Mouse (Mus musculus): ENCODE data around the gene Gnai2. TPM values are rescaled to one million over a fixed set of nuclear protein-coding genes. Genes with fewer than 3 reads are reported as not detected.

Gnai2 gene
- polyA plus RNA-seq, 1 experiment from 2014 or later, result 423 TPM

- 70% methylated on average over 8 of the region's 8 CpGs for WGBS
- Histone ChIP-seq H3K9ac (ENCODE audit: low read length) (no peak overlapping the region), H3K4me3 (ENCODE audit: low read depth, low read length) (no peak overlapping the region), H3K9me3 (replicated peaks; ENCODE audit: control insufficient read depth, low read length) (no peaks in the 10 kb centered on the region), H3K4me1 (ENCODE audit: control insufficient read depth, insufficient read depth, low read length) (no peaks in the 10 kb centered on the region), H3K27ac (ENCODE audit: low read depth, low read length) (no peak overlapping the region), H3K4me2 (ENCODE audit: low read length) (no peak overlapping the region), H3K36me3 (ENCODE audit: control insufficient read depth, insufficient read depth, low read length) (peaks cover 45% of the 10 kb centered on the region), H3K27me3 (replicated peaks; ENCODE audit: control insufficient read depth, insufficient read depth, low read length) (no peaks in the 10 kb centered on the region)
- ATAC-seq (no peak), DNase-seq (ENCODE audit: low spot score) (no peak)
These were observed 40.7 kb downstream of the Gnai2 start for GRCm38 (mm10) chr9:107594281-107595062.

- ATAC-seq (no peak), DNase-seq (ENCODE audit: low spot score) (peak; percentile 25)
- peaks cover 3% of the 10 kb centered on the region for H3K4me1 ChIP-seq (ENCODE audit: control insufficient read depth, insufficient read depth, low read length)
- H3K9me3 ChIP-seq (replicated peaks; ENCODE audit: control insufficient read depth, low read length), result no peaks in the 10 kb centered on the region
- no peaks in the 10 kb centered on the region for H3K27me3 ChIP-seq (replicated peaks; ENCODE audit: control insufficient read depth, insufficient read depth, low read length)
- 82% methylated on average over 11 of the region's 11 CpGs for WGBS
- H3K27ac ChIP-seq (ENCODE audit: low read depth, low read length), result 0 out of 2 replicates have a peak overlapping the region, but pooled peaks have one; percentile 30
- H3K36me3 ChIP-seq (ENCODE audit: control insufficient read depth, insufficient read depth, low read length), result peaks cover 45% of the 10 kb centered on the region
- no peak overlapping the region for H3K4me3 ChIP-seq (ENCODE audit: low read depth, low read length)
- H3K9ac ChIP-seq (ENCODE audit: low read length), result no peak overlapping the region
- no peak overlapping the region for H3K4me2 ChIP-seq (ENCODE audit: low read length)
These were observed 41.8 kb downstream of the Gnai2 start for GRCm38 (mm10) chr9:107593101-107593976.

DNA sequence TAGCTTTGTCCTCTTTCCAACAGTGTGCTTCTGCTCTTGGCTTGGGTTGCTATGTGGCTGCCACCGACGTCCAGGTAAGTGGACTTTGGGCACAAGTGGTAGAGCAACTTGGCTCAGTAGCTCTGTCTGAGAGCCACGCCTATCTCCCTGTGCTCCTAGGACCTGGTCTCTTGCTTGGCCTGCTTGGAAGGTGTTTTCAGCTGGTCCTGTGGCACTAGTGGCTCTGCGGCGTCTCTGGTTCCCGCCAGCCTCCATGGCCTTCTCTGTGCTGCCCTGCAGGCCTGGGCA, 44.5 kb downstream of the Gnai2 start:
- Histone ChIP-seq H3K4me1 (ENCODE audit: control insufficient read depth, insufficient read depth, low read length) (peaks cover 6% of the 10 kb centered on the region), H3K27ac (ENCODE audit: low read depth, low read length) (no peak overlapping the region), H3K4me2 (ENCODE audit: low read length) (no peak overlapping the region), H3K27me3 (replicated peaks; ENCODE audit: control insufficient read depth, insufficient read depth, low read length) (no peaks in the 10 kb centered on the region), H3K4me3 (ENCODE audit: low read depth, low read length) (no peak overlapping the region), H3K9me3 (replicated peaks; ENCODE audit: control insufficient read depth, low read length) (no peaks in the 10 kb centered on the region), H3K9ac (ENCODE audit: low read length) (no peak overlapping the region), H3K36me3 (ENCODE audit: control insufficient read depth, insufficient read depth, low read length) (peaks cover 45% of the 10 kb centered on the region)
- DNase-seq (ENCODE audit: low spot score), result no peak
- 90% methylated on average over 6 of the region's 6 CpGs for WGBS
- no peak for ATAC-seq

DNA sequence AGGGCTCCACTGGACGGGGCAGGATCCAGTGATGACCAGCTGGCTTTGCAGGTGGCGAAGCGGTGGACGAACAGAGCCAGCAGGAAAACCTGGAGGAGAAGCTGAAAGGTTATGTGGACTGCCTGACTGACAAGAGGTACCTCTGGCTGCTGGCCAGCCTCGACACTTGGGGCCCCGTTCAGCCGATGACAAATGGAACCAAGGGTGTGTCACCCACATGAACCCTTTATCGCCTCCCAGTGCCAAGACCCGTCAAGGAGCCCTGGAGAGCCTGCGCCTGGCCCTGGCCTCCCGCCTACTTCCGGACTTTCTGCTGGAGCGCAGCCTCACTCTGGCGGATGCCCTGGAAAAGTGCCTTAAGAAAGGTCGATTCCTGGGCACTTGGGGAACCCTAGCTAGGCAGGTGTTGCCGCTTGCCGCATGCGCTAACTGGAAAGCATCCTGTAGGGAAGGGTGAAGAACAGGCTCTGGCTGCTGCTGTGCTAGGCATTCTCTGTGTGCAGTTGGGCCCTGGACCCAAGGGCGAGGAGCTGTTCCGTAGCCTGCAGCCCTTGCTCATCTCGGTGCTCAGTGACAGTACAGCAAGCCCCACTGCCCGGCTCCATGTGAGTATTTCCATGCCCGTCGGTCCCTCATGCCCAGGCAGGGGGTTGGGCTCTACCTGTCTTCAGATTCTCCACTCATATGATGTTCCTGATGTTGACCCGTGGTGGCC, 45.0 kb downstream of the Gnai2 start:
- Histone ChIP-seq H3K9ac (ENCODE audit: low read length) (no peak overlapping the region), H3K9me3 (replicated peaks; ENCODE audit: control insufficient read depth, low read length) (no peaks in the 10 kb centered on the region), H3K4me3 (ENCODE audit: low read depth, low read length) (no peak overlapping the region), H3K4me2 (ENCODE audit: low read length) (no peak overlapping the region), H3K4me1 (ENCODE audit: control insufficient read depth, insufficient read depth, low read length) (peaks cover 6% of the 10 kb centered on the region), H3K27me3 (replicated peaks; ENCODE audit: control insufficient read depth, insufficient read depth, low read length) (no peaks in the 10 kb centered on the region), H3K36me3 (ENCODE audit: control insufficient read depth, insufficient read depth, low read length) (peaks cover 45% of the 10 kb centered on the region), H3K27ac (ENCODE audit: low read depth, low read length) (no peak overlapping the region)
- WGBS, result 92% methylated on average over 25 of the region's 25 CpGs
- DNase-seq (ENCODE audit: low spot score) (no peak), ATAC-seq (no peak)

DNA sequence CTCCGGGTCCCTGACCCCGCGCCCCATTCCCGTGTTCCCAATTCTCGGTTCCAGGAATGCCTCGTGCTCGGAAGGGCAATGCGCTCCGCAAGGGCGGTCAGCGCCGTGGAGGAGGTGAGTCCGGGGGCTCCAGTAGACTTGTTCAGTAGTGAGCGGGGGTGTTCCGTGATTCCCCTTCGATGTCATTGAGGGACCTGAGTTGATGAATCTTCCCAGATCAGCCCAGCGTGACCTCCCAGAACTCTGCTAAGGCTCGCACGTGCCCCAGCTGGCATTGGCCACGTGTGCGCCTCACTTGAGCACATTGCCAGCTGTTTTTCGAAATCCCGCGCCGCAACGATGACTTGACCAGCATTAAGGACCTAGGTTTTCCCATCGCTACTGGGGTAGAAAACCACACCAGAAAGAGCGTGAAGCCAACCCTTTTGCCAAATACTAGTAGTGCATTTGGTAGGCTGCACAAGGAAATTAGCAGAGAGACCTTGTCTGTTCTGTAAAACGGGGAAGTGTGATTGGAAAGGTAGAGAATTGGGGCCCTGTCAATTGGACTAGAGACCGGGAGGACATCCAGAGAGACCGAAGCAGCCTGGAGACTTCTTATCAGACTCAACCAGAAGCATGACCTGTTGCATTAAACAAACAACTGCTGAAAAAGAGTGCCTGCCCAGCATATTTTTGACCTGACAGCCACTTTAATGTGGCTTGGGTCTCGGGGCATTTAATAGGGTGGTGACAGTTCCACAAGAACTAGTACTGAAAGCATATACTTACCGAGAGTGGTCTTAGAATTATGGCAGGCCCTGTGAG, 47.1 kb downstream of the Gnai2 start:
- WGBS, result 5% methylated on average over 33 of the region's 33 CpGs
- Histone ChIP-seq H3K36me3 (ENCODE audit: control insufficient read depth, insufficient read depth, low read length) (peaks cover 36% of the 10 kb centered on the region), H3K4me3 (ENCODE audit: low read depth, low read length) (peak overlapping the region; percentile 68), H3K4me1 (ENCODE audit: control insufficient read depth, insufficient read depth, low read length) (peaks cover 6% of the 10 kb centered on the region), H3K9ac (ENCODE audit: low read length) (peak overlapping the region; percentile 69), H3K27ac (ENCODE audit: low read depth, low read length) (no peak overlapping the region), H3K9me3 (replicated peaks; ENCODE audit: control insufficient read depth, low read length) (no peaks in the 10 kb centered on the region), H3K4me2 (ENCODE audit: low read length) (peak overlapping the region; percentile 89), H3K27me3 (replicated peaks; ENCODE audit: control insufficient read depth, insufficient read depth, low read length) (no peaks in the 10 kb centered on the region)
- ATAC-seq, result no peak; the same call in 1 of the 2 replicates
- DNase-seq (ENCODE audit: low spot score), result peak; percentile 45

- peaks cover 34% of the 10 kb centered on the region for H3K36me3 ChIP-seq (ENCODE audit: control insufficient read depth, insufficient read depth, low read length)
- ATAC-seq (peak; percentile 100), DNase-seq (ENCODE audit: low spot score) (peak; percentile 100)
- no peaks in the 10 kb centered on the region for H3K27me3 ChIP-seq (replicated peaks; ENCODE audit: control insufficient read depth, insufficient read depth, low read length)
- peak within 1 kb of the TSS; percentile 89 for H3K4me2 ChIP-seq (ENCODE audit: low read length)
- H3K4me1 ChIP-seq (ENCODE audit: control insufficient read depth, insufficient read depth, low read length), result peaks cover 6% of the 10 kb centered on the region
- H3K4me3 ChIP-seq (ENCODE audit: low read depth, low read length), result peak within 1 kb of the TSS; percentile 68
- H3K9ac ChIP-seq (ENCODE audit: low read length), result peak within 1 kb of the TSS; percentile 69
- no peaks in the 10 kb centered on the region for H3K9me3 ChIP-seq (replicated peaks; ENCODE audit: control insufficient read depth, low read length)
- H3K27ac ChIP-seq (ENCODE audit: low read depth, low read length), result peak within 1 kb of the TSS; percentile 11; the same call in 1 of the 2 replicates
- 14% methylated on average over 46 of the region's 46 CpGs for WGBS
These were observed 48.0 kb downstream of the Gnai2 start, which contains the start of gene Ifrd2 for GRCm38 (mm10) chr9:107586974-107587832. TSS of gene Ifrd2 (plus strand) at chr9:107587642.

GRCm38 (mm10) chr9:107586504-107586903, 48.7 kb downstream of the Gnai2 start:
- ATAC-seq (no peak), DNase-seq (ENCODE audit: low spot score) (no peak)
- no peak overlapping the region for H3K4me3 ChIP-seq (ENCODE audit: low read depth, low read length)
- H3K27ac ChIP-seq (ENCODE audit: low read depth, low read length), result no peak overlapping the region
- WGBS, result 95% methylated on average over 5 of the region's 5 CpGs
- peaks cover 6% of the 10 kb centered on the region for H3K4me1 ChIP-seq (ENCODE audit: control insufficient read depth, insufficient read depth, low read length)
- no peaks in the 10 kb centered on the region for H3K9me3 ChIP-seq (replicated peaks; ENCODE audit: control insufficient read depth, low read length)
- no peak overlapping the region for H3K4me2 ChIP-seq (ENCODE audit: low read length)
- H3K9ac ChIP-seq (ENCODE audit: low read length), result no peak overlapping the region
- H3K36me3 ChIP-seq (ENCODE audit: control insufficient read depth, insufficient read depth, low read length), result peaks cover 27% of the 10 kb centered on the region
- H3K27me3 ChIP-seq (replicated peaks; ENCODE audit: control insufficient read depth, insufficient read depth, low read length), result no peaks in the 10 kb centered on the region
